Comparison of ENCODE assay signal across 7 mouse cellular contexts in the genomic region with DNA sequence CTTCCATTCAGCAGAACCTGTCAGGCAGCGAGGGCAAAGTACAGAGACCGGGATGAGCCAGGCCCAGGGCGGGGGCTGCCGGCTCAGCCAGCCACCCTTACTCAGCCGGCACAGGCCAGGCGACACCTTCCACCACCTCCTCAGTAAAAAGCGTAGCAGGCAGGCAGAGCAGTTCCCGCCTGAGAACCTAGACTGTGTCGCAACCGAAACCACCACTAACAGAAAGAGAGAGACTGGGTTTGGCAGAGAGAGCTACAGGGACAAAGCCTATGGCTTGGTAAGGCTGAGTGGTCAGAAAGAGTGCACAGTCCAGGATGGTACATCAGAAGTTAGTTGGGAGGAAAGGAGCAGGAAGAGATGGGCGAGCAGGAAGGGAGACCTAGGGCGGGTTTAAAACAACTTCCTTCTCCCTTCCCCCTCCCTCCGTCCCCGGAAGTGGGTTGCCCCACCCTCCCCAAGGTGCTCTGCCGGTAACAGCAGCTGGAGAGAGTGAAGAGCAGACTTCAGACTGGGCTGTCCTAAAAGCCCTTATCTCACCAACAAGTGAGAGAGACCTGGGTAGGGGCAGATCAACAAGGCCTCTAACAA. TPM values are rescaled to one million over a fixed set of nuclear protein-coding genes. Genes with fewer than 3 reads are reported as not detected.
DNase-seq lines count a peak whose midpoint lies in the region; ATAC-seq and TF ChIP-seq lines count a peak whose summit lies in the region.

No protein-coding gene starts in this region.

- H3K9ac ChIP-seq in MEL (ENCODE audit: control insufficient read depth, low read depth, low read length, poor library complexity, severe bottlenecking): peak overlapping the region; percentile 66
- H3K9ac ChIP-seq in intestine, embryonic 14.5 days (ENCODE audit: low read length): 0 out of 2 replicates have a peak overlapping the region, but pooled peaks have one; percentile 14
- peak overlapping the region; percentile 78 for H3K9ac ChIP-seq in liver, postnatal 0 days (replicated peaks)

- ATAC-seq in intestine, embryonic 14.5 days (replicated peaks; ENCODE audit: low FRiP score, low TSS enrichment, low read depth): peak; percentile 85
- peak; percentile 85 for ATAC-seq in liver, postnatal 0 days

- peak overlapping the region; percentile 42 to 57 for H3K4me3 ChIP-seq in MEL (ENCODE audit: control insufficient read depth in 1 of 2, insufficient read depth in 1 of 2, low read depth in 2 of 2, low read length in 2 of 2)
- H3K4me3 ChIP-seq in intestine, embryonic 14.5 days (ENCODE audit: low read depth, low read length): peak overlapping the region; percentile 15; the same call in 1 of the 2 replicates
- H3K4me3 ChIP-seq in liver, postnatal 0 days (ENCODE audit: low read depth, low read length): peak overlapping the region; percentile 55

- no peak for TF ChIP-seq CTCF in MEL (IDR thresholded peaks at IDR 0.05 in 2 of 3, conservative IDR thresholded peaks at IDR 0.05 in 1 of 3; ENCODE audit: control insufficient read depth in 1 of 3, insufficient read depth in 1 of 3, low read depth in 2 of 3, low read length in 3 of 3, poor library complexity in 1 of 3, severe bottlenecking in 1 of 3)
- TF ChIP-seq CTCF in liver, postnatal 0 days (IDR thresholded peaks at IDR 0.05; ENCODE audit: low read depth): no peak

- H3K79me2 ChIP-seq in MEL (ENCODE audit: control insufficient read depth, insufficient read depth, low read length, poor library complexity): peaks cover 35% of the 10 kb centered on the region

- peak in 1 of 2 experiments; percentile 69; a peak in 3 of 4 replicates for TF ChIP-seq EP300 in MEL (IDR thresholded peaks at IDR 0.05; ENCODE audit: low read depth in 1 of 2, low read length in 2 of 2)
- peak; percentile 33; the same call in 1 of the 2 replicates for TF ChIP-seq EP300 in liver, postnatal 0 days (IDR thresholded peaks at IDR 0.05; ENCODE audit: low read depth)

- H3K36me3 ChIP-seq in MEL (ENCODE audit: control insufficient read depth in 1 of 2, insufficient read depth in 2 of 2, low read length in 2 of 2): peaks cover 0 to 43% of the 10 kb centered on the region in 2 experiments; a peak in 3 of 4 replicates
- 0 out of 2 replicates have a peak, but pooled peaks cover 2% of the 10 kb centered on the region for H3K36me3 ChIP-seq in intestine, embryonic 14.5 days (ENCODE audit: control insufficient read depth, insufficient read depth, low read length)
- no peaks in the 10 kb centered on the region; the same call in 1 of the 2 replicates for H3K36me3 ChIP-seq in liver, postnatal 0 days (replicated peaks; ENCODE audit: insufficient read depth, low read length)
- H3K36me3 ChIP-seq in splenic B cell, adult 2 months (ENCODE audit: control insufficient read depth, insufficient read depth, low read length, poor library complexity, severe bottlenecking): peaks cover 2% of the 10 kb centered on the region; the same call in 1 of the 2 replicates

- H3K27ac ChIP-seq in MEL (ENCODE audit: control insufficient read depth, low read depth, low read length): peak overlapping the region; percentile 90
- peak overlapping the region; percentile 83 for H3K27ac ChIP-seq in intestine, embryonic 14.5 days (ENCODE audit: low read depth)
- peak overlapping the region; percentile 93 for H3K27ac ChIP-seq in liver, postnatal 0 days (ENCODE audit: low read depth)

- H3K9me3 ChIP-seq in MEL (replicated peaks; ENCODE audit: insufficient read depth, low read length): no peaks in the 10 kb centered on the region
- H3K9me3 ChIP-seq in intestine, embryonic 14.5 days (ENCODE audit: control insufficient read depth, low read length): no peaks in the 10 kb centered on the region
- H3K9me3 ChIP-seq in liver, postnatal 0 days (ENCODE audit: low read length): no peaks in the 10 kb centered on the region

- peaks cover 19 to 34% of the 10 kb centered on the region in 2 experiments for H3K4me1 ChIP-seq in MEL (ENCODE audit: control insufficient read depth in 1 of 2, insufficient read depth in 2 of 2, low read length in 2 of 2)
- H3K4me1 ChIP-seq in intestine, embryonic 14.5 days (replicated peaks; ENCODE audit: control insufficient read depth, insufficient read depth, low read length): peaks cover 39% of the 10 kb centered on the region
- peaks cover 42% of the 10 kb centered on the region for H3K4me1 ChIP-seq in liver, postnatal 0 days (ENCODE audit: insufficient read depth)

- H3K27me3 ChIP-seq in MEL (ENCODE audit: control insufficient read depth in 1 of 2, insufficient read depth in 2 of 2, low read length in 2 of 2): no peaks in the 10 kb centered on the region
- no peaks in the 10 kb centered on the region for H3K27me3 ChIP-seq in intestine, embryonic 14.5 days (replicated peaks; ENCODE audit: control insufficient read depth, insufficient read depth, low read length)
- no peaks in the 10 kb centered on the region for H3K27me3 ChIP-seq in liver, postnatal 0 days (ENCODE audit: insufficient read depth, low read length)
- H3K27me3 ChIP-seq in splenic B cell, adult 2 months (ENCODE audit: control insufficient read depth, insufficient read depth, low read length, poor library complexity, severe bottlenecking): no peaks in the 10 kb centered on the region; the same call in 1 of the 2 replicates

- WGBS in intestine, embryonic 14.5 days: 34% methylated on average over 15 of the region's 15 CpGs
- 4% methylated on average over 15 of the region's 15 CpGs for WGBS in liver, postnatal 0 days (ENCODE audit: insufficient replicate concordance)

- H3K4me2 ChIP-seq in intestine, embryonic 14.5 days (ENCODE audit: low read length): peak overlapping the region; percentile 38
- peak overlapping the region; percentile 79 for H3K4me2 ChIP-seq in liver, postnatal 0 days (ENCODE audit: low read depth, low read length)

- TF ChIP-seq RAD21 in MEL (IDR thresholded peaks at IDR 0.05; ENCODE audit: low read depth, low read length): no peak

- peak in 1 of 2 experiments; percentile 45; a peak in 1 of 4 replicates for TF ChIP-seq POLR2A in MEL (IDR thresholded peaks at IDR 0.05; ENCODE audit: control insufficient read depth in 1 of 2, insufficient read depth in 1 of 2, low read depth in 1 of 2, low read length in 2 of 2, poor library complexity in 1 of 2)

- DNase-seq in CD4-positive helper T cell, adult 2 months (ENCODE audit: low read depth, low spot score): peak; percentile 87
- DNase-seq in MEL (ENCODE audit: low read depth, low spot score): peak; percentile 87
- peak; percentile 70 for DNase-seq in intestine, embryonic 14.5 days (ENCODE audit: low spot score)
- peak; percentile 74 for DNase-seq in liver, postnatal 0 days
- DNase-seq in splenic B cell, adult 2 months (ENCODE audit: low read depth, low spot score): peak; percentile 74
- DNase-seq in embryo, embryonic 10.5 days (ENCODE audit: low spot score): no peak
- DNase-seq in adrenal gland, postnatal 4 days (ENCODE audit: low spot score in 2 of 2): no peak

TF ChIP-seq in MEL, 35 proteins besides CTCF, POLR2A, EP300 and RAD21 (continues in another document):
- TF ChIP-seq POLR2AphosphoS5 (IDR thresholded peaks at IDR 0.05; ENCODE audit: borderline replicate concordance, low read depth, low read length) (no peak), MAFK (IDR thresholded peaks at IDR 0.05; ENCODE audit: borderline replicate concordance, low read depth, low read length) (no peak), ETS1 (IDR thresholded peaks at IDR 0.05; ENCODE audit: low read depth, low read length) (peak; percentile 79), MXI1 (IDR thresholded peaks at IDR 0.05; ENCODE audit: low read depth, low read length) (no peak; the same call in 1 of the 2 replicates), MEF2A (IDR thresholded peaks at IDR 0.05; ENCODE audit: extremely low read depth, insufficient replicate concordance, low read depth, low read length, poor library complexity, severe bottlenecking) (no peak), JUND (IDR thresholded peaks at IDR 0.05; ENCODE audit: low read depth, low read length) (no peak), ZMIZ1 (IDR thresholded peaks at IDR 0.05; ENCODE audit: low read depth, low read length) (0 out of 2 replicates have a peak, but pooled peaks have one; percentile 46), NRF1 (IDR thresholded peaks at IDR 0.05; ENCODE audit: insufficient read depth, low read depth, low read length, poor library complexity, severe bottlenecking) (no peak), SIN3A (IDR thresholded peaks at IDR 0.05; ENCODE audit: low read length) (peak; percentile 81), MAX (IDR thresholded peaks at IDR 0.05; ENCODE audit: low read length) (peak; percentile 28; the same call in 1 of the 2 replicates), BHLHE40 (IDR thresholded peaks at IDR 0.05; ENCODE audit: borderline replicate concordance, low read depth, low read length) (no peak), USF1 (IDR thresholded peaks at IDR 0.05; ENCODE audit: low read depth, low read length) (no peak), KAT2A (conservative IDR thresholded peaks at IDR 0.05; ENCODE audit: low read depth, low read length) (no peak), TCF12 (IDR thresholded peaks at IDR 0.05; ENCODE audit: low read depth, low read length) (peak; percentile 67; the same call in 1 of the 2 replicates), SMC3 (IDR thresholded peaks at IDR 0.05; ENCODE audit: low read depth, low read length) (no peak)

RNA-seq across cellular contexts. Expression of gene Rcor2, which starts 28.0 kb away (rescaled TPM):
- total RNA-seq in MEL (2012; rRNA removed): 31.4 and 33.7 TPM in 2 replicates
- polyA plus RNA-seq in MEL (2012; ENCODE audit: insufficient read depth in 1 of 2, insufficient read length in 2 of 2, low read depth in 1 of 2, low replicate concordance in 2 of 2, missing spikeins in 1 of 2): 10 to 100 TPM in 1 of 2 experiments, not detected in 1; 60.2 TPM
- 8.9 and 11.1 TPM in 2 replicates for polyA plus RNA-seq in intestine, embryonic 14.5 days (2014; fragmentation: Nextera tagmentation; extraction: Ambion mirVana)
- 0.62 and 0.67 TPM in 2 replicates for polyA plus RNA-seq in liver, postnatal 0 days (2015; fragmentation: Nextera tagmentation; extraction: Ambion mirVana)
- total RNA-seq in adrenal gland, postnatal 4 days (2021): 10 to 100 TPM; 13.4 to 14.8 TPM

RNA-seq across cellular contexts. Expression of gene Mark2, which starts 46.5 kb away (rescaled TPM):
- 34.6 and 36.1 TPM in 2 replicates for total RNA-seq in MEL (2012; rRNA removed)
- 10 to 100 TPM in 1 of 2 experiments, not detected in 1; 72.4 TPM for polyA plus RNA-seq in MEL (2012; ENCODE audit: insufficient read depth in 1 of 2, insufficient read length in 2 of 2, low read depth in 1 of 2, low replicate concordance in 2 of 2, missing spikeins in 1 of 2)
- polyA plus RNA-seq in intestine, embryonic 14.5 days (2014; fragmentation: Nextera tagmentation; extraction: Ambion mirVana): 48.7 and 54.0 TPM in 2 replicates
- 11.9 and 12.5 TPM in 2 replicates for polyA plus RNA-seq in liver, postnatal 0 days (2015; fragmentation: Nextera tagmentation; extraction: Ambion mirVana)
- 10 to 100 TPM; 74.7 to 81.2 TPM for total RNA-seq in adrenal gland, postnatal 4 days (2021)

RNA-seq across cellular contexts. Expression of gene Naa40, which starts 54.2 kb away (rescaled TPM):
- 45.5 and 46.8 TPM in 2 replicates for total RNA-seq in MEL (2012; rRNA removed)
- 10 to 100 TPM in 1 of 2 experiments, not detected in 1; 75.7 TPM for polyA plus RNA-seq in MEL (2012; ENCODE audit: insufficient read depth in 1 of 2, insufficient read length in 2 of 2, low read depth in 1 of 2, low replicate concordance in 2 of 2, missing spikeins in 1 of 2)
- polyA plus RNA-seq in intestine, embryonic 14.5 days (2014; fragmentation: Nextera tagmentation; extraction: Ambion mirVana): 67.4 and 73.0 TPM in 2 replicates
- 14.7 and 16.5 TPM in 2 replicates for polyA plus RNA-seq in liver, postnatal 0 days (2015; fragmentation: Nextera tagmentation; extraction: Ambion mirVana)
- total RNA-seq in adrenal gland, postnatal 4 days (2021): 10 to 100 TPM; 47.1 to 48.3 TPM

Comparison
In these comparisons a context has a peak if more than half of its experiments do, and no peak if none do; other contexts are left out.
1. DNase-seq: peak in CD4-positive helper T cell, adult 2 months (single experiment), MEL (single experiment), intestine, embryonic 14.5 days (single experiment), liver, postnatal 0 days (single experiment) and splenic B cell, adult 2 months (single experiment); none in embryo, embryonic 10.5 days (single experiment) and adrenal gland, postnatal 4 days (0 of 2).
2. H3K9ac ChIP-seq: peak in every context shown above with its lines; median percentile 78 in liver, postnatal 0 days; 66 in MEL; 14 in intestine, embryonic 14.5 days.
3. Peak in every context shown above with its lines, with median percentiles within 50 percentile points of each other: H3K27ac ChIP-seq and H3K4me3 ChIP-seq.